Mouse (Mus musculus): ENCODE results near the gene Tulp1.
"Not testable (repeated sequence)": the region's sequence is repeated elsewhere in the genome, so short reads cannot be mapped to it uniquely, and the experiment has no call there.

The Tulp1 gene

GRCm38 (mm10) chr17:28365122-28365521 is at the start of gene Tulp1:
Tulp1 (minus strand) TSS chr17:28365222.
- no peak for DNase-seq

DNA sequence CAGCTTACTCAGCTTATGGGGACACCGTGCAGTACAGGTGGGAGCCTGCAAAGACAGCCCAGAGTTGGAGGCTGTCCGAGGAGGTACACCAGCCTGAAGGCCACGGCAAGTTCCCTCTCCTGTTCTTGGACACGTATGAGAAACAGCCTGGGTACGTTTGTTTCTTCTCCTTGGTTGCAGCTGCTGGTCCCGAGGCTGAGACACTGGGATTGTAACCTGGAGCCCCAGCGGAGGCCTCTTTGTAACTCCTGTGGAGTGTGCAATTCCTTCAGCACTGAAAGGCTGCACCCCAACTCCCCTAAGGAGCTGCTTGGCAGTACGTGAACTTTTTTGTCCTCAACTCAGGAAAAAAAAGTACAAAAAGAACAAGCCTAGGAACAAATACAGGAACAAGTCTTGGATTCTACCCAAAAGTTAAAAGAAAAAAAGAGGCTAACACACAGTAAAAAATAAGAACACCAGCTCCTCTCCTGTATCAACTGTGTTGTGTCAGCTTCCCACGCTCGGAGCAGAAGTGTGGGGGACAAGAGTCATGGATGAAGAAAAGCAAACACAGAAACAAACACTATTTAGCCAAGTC is 46.4 kb upstream of the Tulp1 start:
- no peak for DNase-seq

- no peak for DNase-seq
Observed at GRCm38 (mm10) chr17:28410731-28411130, 45.7 kb upstream of the Tulp1 start.

- DNase-seq, result no peak
Observed at GRCm38 (mm10) chr17:28408251-28408918, 43.4 kb upstream of the Tulp1 start.

DNA sequence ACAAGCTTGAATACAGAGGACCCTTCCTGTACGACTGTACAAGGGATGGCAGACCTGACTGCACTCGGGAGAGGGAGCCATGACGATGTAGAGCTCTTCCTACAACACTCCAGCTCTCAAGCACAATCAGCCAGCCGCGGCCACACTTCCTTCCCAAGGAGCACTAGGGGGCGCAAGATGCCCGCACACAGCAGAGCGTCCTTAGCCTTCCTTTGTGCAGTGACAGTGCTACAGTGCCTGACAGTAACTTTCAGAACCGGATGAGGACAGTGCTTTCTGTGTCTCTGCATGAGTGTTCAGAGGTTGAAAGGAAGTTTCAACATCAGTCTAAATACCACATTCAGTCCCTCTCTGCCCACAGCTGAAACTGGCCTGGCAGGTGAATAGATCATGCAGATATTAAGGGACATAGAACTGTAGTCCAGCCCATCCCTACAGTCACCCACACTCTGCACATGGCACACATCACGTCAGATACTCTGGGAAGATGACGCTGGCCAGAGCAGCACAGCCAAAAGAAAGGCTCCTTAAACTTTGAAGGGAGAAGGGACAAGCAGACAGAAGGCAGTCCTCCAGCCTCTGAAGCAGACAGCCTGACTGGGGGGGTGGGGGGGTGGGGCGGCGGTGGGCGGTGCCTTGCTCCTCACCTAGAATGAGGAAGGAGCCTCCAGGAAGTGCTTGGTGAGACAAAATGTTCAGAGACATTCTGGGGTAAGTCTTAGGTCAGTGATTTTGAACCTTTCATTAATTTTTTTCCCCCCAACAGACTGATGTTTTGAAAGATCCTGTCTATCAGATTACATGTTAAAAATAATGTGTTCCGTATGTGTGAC is 42.6 kb upstream of the Tulp1 start:
- peak; percentile 87 for DNase-seq

- no peak for DNase-seq
Observed at GRCm38 (mm10) chr17:28406471-28406870, 41.4 kb upstream of the Tulp1 start.

- not testable (repeated sequence) for DNase-seq
Observed at GRCm38 (mm10) chr17:28404745-28405144, 39.7 kb upstream of the Tulp1 start.

GRCm38 (mm10) chr17:28404301-28404700 is 39.3 kb upstream of the Tulp1 start:
- no peak for DNase-seq

DNA sequence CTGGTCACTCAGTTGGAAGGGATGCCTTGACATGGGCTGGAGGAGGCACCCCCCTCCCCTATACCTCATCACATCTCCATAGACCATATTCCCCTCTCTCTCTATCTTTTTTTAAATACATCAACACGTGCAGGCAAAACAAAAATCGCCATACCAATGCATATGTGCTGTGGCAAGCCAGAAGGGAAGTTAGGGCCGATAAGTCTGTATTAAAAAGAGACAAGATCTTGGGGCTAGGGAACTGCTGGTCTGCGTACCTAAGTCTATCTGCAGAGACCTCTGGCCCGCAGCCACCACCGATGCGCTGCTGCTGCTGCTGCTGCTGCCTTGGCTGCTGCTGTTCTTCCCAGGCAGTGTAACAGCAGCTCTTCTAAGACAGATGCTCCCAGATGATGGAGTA is 30.0 kb upstream of the Tulp1 start:
- no peak for DNase-seq

DNA sequence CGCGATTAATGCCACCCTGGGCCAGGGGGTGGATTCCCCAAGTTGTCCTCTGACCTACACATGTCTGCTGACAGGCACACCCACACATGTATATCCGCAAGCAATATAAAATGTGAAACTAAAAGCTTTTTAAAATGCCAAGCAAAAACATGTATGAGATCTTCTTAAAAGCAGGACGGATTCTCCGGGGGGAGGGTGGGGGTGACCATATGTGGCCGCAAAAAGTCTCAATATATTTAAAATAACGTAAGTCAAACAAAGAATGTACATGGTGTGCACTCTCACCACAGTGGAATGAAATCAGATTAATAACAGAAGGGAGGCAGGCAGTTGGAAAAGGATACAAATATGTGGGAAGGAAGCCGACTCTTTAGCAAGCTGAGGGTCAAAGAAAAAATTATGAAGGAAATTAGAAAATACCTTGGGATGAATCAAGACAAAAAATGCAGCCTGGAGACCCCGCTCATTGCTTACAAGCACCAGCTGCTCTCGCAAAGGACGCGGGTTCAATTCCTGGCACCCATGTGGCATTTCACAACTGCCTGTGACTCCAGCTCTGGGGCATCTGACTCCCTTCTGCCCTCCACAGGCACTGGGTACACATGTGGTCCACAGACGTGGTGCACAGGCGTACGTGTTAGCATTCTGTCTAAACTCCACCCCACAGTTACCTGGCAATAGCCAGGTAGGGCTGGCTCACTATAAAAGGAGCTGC is 29.2 kb upstream of the Tulp1 start:
- no peak for DNase-seq

- DNase-seq, result no peak
Observed at GRCm38 (mm10) chr17:28391568-28392432, 26.8 kb upstream of the Tulp1 start.

GRCm38 (mm10) chr17:28388534-28388933 is 23.5 kb upstream of the Tulp1 start:
- DNase-seq, result no peak

- peak; percentile 83 to 88 for DNase-seq
Observed at GRCm38 (mm10) chr17:28386150-28386905, 21.3 kb upstream of the Tulp1 start.

DNA sequence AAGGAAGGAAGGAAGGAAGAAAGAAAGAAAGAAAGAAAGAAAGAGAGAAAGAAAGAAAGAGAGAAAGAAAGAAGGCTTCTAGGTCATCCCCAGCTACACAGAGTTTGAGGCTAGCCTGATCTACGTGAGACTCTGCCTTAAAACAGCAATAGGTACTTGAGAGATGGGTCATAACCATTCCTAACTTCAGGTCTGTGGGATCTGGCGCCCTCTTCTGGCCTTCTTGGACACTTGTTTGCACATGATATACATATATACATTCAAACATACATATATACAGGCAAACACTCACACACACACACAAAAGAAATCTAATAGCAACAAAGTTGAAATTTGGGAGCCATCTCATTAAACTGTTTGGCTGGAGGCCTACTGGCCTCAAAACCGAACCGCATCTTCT is 19.3 kb upstream of the Tulp1 start:
- DNase-seq, result peak in 1 of 2 experiments; percentile 52

DNA sequence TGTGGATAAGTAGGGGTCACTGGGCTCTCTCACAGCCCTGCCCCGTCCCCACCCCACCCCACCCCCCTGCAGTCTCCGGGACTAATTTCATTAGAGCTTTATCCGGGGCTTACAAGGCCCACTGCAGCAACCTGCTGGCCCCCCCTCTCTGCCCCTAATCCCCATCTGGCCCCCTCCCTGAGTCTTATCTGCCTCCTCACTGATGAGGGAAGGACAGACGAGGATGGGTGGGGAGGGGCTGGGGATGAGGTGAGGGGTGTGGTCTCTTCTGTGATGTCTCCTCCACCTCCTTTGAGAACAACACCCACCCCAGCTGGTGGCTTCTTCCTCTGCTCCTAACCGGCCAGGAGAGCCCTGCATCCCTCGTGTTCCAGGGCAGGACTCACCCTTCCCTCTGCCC is 15.2 kb upstream of the Tulp1 start:
- no peak for DNase-seq

- no peak for DNase-seq
Observed at GRCm38 (mm10) chr17:28375592-28376061, 10.6 kb upstream of the Tulp1 start.

DNA sequence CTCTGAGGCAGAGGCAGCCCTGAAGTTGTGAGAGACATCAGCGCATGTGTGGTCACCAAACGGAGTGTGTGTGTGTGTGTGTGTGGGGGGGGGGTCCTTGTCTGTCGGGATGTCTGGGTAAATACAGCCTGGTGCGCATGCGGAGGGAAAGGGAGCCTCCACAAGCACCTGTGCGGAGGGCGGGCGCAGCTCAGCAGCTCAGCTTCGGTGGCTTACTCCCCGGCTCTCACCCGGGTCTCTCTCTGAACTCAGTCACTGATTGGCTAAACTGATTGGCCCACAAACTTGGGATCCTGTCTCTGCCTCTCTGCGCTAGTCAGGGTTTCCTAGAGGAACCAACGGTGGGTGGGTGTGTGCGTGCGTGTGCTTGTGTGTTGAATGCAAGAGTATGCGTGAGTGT is 9.5 kb upstream of the Tulp1 start:
- DNase-seq, result no peak

GRCm38 (mm10) chr17:28373821-28374220 is 8.8 kb upstream of the Tulp1 start:
- DNase-seq, result peak in 1 of 2 experiments; percentile 29

- DNase-seq, result no peak
Observed at GRCm38 (mm10) chr17:28371941-28372340, 6.9 kb upstream of the Tulp1 start.

GRCm38 (mm10) chr17:28371286-28371685 is 6.3 kb upstream of the Tulp1 start:
- DNase-seq, result no peak

DNA sequence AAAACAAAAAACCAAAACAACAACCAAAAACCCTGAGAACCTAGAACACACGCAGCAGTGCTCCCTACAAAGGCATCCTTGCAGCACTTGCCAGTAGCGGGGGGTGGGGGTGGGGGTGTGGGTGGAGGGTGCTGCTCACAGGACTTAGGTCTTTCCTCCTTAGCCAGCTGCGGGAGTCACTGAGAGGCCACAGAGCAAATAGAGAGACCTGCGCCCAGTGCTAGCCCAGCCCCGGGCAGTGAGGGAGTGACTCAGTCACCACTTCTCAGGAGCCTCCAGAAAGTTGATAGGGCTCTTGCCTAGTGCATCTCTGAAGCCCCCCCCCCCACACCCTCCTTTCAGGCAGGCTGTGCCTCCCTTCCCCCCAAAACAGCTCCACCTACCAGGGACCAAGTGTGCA is 4.0 kb upstream of the Tulp1 start:
- no peak for DNase-seq

Measured in kidney, postnatal 25 days (tissue).